Mouse (Mus musculus): ENCODE results near the gene Lurap1l. TPM values are rescaled to one million over a fixed set of nuclear protein-coding genes. Genes with fewer than 3 reads are reported as not detected.

The Lurap1l gene
- total RNA-seq (2023) = not detected

DNA sequence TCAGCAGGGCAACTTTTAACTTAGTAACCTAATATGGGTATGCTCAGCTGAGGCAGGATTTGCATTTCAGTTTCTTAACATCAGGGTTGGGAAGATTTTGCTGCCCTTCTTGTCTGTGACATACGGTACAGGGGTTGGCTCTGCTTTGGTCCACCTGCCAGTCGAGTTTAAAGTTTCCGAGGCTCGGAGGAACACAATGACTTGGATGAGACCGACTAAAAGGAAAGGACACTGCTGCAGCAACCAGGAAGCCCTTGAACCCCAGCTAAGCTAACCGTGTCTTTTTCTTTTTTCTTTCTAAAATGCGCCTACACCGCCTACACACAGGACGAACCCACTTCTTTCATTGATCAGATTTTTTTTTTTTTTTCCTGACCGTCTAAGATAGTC lies at the start of gene Lurap1l:
TSS of gene Lurap1l (plus strand) at position 166 of the 390 bp plus-strand sequence.

Other genes with a start within 250 kb of the Lurap1l start
- gene Tyrp1, start 76.5 kb upstream of the Lurap1l start, total RNA-seq (2023) = not detected

All from CD4-positive naive resting alpha-beta T cell, adult 76 days (primary cell).